Mouse (Mus musculus): ENCODE data around the gene Tpi1.

Gene Tpi1

DNA sequence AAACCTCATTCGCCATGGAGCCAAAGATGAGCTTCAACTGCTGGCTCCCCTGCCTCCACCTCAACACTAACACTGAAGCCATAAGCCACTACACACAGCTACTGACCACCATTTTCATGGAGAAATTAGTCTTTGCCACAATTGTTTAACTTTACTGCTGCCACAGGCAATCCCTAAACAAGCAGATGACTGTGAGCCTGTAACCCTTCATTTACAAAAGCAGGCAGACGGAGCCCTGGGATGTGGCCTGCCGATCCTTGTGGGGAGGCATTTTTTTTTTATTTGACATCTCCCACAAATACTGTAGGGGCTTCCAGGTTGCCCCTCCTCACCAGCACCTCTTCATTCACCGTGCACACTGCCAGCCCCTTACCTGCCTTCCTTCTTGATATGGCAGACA, 2.5 kb upstream of the Tpi1 start:
- no peak for TF ChIP-seq GATA4 (IDR thresholded peaks at IDR 0.05; ENCODE audit: insufficient replicate concordance, low read length)

DNA sequence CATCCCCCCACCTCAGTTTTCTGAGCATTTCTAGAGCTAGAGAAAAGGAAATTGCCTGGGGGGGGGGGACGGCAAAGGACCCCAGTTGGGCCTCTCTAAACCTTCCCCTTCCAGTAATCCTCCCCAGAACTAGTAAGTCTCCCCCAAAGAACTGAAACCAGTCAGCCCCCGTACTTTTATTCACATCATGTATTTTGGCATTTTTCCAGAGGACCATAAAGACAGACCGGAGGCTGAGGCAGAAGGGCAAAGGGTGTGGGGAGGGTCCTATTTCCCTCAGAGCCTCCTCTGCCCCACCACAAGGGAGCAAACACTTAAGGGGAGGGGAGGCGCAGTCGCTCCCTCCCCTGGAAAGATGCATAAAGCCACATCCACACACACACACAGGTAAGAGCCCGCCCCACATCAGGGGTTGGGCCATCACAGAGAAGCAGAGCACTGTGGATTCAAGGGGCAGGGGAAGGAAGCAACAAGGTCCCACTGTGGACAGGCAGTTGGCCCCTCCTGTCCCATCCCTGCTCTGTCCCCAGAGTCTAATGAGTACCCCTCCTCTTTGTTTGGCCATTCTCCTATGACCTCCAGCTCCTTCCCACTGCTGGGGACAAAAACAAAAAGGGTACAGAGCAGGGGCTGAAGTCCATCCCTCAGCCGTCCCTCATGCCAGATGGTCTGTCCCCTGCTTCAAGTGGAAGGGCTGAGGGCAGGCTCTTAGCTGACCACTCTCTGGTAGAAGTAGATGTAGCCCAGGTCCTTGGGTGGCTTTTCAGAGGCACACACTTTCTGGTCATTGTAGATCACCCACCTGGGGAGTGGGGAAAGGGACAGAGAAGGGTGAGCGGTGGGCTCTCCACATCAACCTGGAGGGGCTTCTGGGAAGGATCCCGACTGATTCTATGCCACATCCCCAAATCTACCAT, 1.0 kb upstream of the Tpi1 start:
- no peak for TF ChIP-seq GATA4 (IDR thresholded peaks at IDR 0.05; ENCODE audit: insufficient replicate concordance, low read length)

DNA sequence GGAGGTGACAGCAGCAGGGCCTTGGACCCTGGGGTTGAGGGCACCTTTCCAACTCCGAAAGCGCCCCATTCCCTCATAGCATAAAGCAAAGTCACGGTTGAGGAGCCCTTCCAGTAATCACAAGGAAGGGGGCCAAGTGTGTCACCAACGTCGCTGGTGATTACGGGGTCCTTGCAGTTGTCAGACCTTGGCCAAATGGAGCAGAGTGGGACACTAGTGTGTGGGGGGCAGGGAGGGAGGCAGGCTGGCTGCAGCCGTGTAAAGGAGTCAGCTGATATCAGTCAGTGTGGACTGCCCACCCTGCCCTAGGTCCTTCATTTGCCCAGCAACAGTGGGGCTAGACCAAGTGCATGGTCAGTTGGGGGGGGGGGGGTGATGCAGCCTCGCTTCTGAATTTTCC, 352 bp upstream of the Tpi1 start:
- TF ChIP-seq GATA4 (IDR thresholded peaks at IDR 0.05; ENCODE audit: insufficient replicate concordance, low read length): no peak

DNA sequence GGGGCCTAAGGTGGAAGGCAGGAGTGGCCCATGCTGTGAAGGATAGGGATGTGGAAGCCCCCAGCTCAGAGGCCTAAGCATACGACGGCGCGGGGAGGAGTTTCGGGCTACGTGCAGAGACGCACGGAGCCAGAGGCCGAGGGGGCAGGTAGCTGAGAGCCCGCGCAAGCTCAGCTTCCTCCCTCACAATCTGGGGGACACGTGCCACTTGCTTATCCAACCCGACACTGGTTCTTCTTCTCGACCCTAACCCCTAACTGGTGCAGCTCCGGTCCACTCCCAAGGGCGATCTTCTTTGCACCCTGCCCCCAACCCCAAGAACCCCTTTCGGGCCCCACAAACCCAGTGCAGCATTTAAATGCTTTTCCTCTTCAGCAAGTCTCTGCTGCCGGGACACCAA, 600 bp downstream of the Tpi1 start:
- no peak for TF ChIP-seq GATA4 (IDR thresholded peaks at IDR 0.05; ENCODE audit: insufficient replicate concordance, low read length)

DNA sequence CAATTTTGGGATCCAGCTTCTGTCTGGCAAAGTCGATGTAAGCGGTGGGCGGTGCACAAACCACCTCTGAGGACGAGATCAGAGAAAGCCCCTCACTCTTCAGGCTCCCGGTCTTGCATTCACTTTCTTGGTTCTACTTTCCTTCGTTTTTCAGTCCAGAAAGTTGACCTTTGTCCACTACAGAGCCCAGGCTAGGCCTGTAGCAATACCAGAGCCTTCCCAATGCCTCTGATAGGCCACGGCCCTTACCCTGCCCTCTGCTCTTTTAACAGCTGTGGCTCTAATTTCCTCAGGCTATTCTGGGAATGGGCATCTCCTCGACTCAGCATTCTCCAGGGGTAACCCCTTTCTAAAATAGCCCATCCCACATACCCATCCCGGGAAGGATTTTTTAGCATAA, 1.2 kb downstream of the Tpi1 start:
- TF ChIP-seq GATA4 (IDR thresholded peaks at IDR 0.05; ENCODE audit: insufficient replicate concordance, low read length): no peak

DNA sequence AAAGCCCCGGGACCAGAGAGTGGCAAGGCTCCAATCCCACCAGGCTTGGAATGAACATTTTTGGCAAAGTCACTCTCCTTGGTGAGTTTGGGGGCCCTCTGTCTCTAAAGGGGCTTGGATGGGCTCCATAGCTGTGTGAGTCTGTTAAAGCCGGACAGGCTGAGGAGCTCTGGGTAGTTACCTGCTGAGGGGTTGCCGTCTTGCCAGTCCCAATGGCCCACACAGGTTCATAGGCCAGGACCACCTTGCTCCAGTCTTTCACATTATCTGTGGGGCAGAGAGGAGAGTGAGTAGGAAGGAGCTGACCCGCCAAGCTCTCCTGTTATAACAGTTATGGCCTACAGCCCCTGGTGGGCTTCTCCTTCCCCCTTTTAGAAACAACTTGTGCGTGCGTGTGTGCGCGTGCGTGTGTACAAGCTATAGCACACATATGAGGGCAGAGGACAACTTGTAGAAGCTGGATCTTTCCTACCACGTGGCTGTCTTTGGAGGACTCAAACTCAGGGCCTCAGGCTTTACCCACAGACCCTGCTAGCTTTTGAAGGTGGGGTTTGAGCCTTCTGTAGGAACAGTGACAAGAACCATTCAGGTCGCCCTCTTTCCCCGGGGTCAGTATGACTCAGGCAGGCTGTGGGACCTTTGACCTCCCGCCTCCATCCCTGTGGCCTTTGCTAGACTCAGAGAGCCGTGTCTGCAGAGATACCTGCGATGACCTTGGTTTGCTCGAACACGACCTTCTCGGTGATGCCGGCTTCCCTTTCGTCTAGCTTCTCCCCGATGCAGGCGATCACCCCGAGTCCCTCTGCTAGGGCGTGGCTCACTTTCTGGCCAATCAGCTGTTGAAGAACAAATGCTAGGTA, 2.2 kb downstream of the Tpi1 start:
- TF ChIP-seq GATA4 (IDR thresholded peaks at IDR 0.05; ENCODE audit: insufficient replicate concordance, low read length): no peak

DNA sequence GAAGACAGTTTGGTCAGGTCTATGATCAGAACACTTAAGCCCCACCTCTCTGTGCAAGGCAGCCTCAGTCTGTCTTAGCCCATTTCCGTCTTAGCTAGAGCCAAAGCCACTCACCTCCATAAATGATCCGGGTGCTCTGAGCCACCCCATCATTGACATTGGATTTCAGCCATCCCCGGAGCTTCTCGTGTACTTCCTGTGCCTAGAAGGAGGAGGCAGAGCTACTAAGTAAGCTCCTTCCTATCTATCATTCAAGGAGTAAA, 2.8 kb downstream of the Tpi1 start:
- no peak for TF ChIP-seq GATA4 (IDR thresholded peaks at IDR 0.05; ENCODE audit: insufficient replicate concordance, low read length)

DNA sequence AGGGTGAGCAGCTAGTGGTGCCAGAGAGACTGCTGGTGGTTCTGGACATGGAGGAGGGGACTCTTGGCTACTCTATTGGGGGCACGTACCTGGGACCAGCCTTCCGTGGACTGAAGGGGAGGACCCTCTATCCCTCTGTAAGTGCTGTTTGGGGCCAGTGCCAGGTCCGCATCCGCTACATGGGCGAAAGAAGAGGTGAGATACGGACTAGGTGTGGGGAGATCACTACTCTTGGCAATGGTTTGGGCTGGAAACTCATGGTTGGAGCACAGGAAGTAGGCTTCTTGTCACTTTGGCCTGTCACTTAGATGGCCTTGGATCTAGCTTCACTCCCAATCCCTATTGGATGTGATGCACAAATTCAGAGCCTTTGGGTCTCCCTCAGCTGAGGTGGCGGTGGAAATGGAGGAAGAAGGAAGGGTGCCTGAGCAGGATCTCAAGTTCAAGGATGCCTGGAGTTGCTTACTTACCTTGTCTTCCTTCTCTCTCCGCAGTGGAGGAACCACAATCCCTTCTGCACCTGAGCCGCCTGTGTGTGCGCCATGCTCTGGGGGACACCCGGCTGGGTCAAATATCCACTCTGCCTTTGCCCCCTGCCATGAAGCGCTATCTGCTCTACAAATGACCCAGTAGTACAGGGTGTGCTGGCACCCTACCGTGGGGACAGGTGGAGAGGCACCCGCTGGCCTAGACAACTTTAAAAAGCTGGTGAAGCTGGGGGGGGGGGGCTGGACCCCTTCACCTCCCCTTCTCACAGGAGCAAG, 4.1 kb downstream of the Tpi1 start:
- no peak for TF ChIP-seq GATA4 (IDR thresholded peaks at IDR 0.05; ENCODE audit: insufficient replicate concordance, low read length)

DNA sequence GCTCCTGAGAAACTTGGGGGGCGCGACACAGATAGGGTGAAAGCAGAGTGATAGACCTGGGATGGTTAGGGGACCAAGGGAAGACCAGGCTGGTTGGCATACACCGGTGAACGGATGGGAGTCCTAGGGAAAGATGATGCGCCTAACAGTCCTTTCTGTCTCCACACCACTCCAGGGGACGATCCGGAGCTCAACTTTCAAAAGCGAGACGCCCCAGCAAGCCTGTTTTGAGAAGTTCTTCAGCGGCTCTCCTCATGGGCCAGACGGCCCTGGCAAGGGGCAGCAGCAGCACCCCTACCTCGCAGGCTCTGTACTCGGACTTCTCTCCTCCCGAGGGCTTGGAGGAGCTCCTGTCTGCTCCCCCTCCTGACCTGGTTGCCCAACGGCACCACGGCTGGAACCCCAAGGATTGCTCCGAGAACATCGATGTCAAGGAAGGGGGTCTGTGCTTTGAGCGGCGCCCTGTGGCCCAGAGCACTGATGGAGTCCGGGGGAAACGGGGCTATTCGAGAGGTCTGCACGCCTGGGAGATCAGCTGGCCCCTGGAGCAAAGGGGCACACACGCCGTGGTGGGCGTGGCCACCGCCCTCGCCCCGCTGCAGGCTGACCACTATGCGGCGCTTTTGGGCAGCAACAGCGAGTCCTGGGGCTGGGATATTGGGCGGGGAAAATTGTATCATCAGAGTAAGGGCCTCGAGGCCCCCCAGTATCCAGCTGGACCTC, 4.9 kb downstream of the Tpi1 start:
- TF ChIP-seq GATA4 (IDR thresholded peaks at IDR 0.05; ENCODE audit: insufficient replicate concordance, low read length): no peak

DNA sequence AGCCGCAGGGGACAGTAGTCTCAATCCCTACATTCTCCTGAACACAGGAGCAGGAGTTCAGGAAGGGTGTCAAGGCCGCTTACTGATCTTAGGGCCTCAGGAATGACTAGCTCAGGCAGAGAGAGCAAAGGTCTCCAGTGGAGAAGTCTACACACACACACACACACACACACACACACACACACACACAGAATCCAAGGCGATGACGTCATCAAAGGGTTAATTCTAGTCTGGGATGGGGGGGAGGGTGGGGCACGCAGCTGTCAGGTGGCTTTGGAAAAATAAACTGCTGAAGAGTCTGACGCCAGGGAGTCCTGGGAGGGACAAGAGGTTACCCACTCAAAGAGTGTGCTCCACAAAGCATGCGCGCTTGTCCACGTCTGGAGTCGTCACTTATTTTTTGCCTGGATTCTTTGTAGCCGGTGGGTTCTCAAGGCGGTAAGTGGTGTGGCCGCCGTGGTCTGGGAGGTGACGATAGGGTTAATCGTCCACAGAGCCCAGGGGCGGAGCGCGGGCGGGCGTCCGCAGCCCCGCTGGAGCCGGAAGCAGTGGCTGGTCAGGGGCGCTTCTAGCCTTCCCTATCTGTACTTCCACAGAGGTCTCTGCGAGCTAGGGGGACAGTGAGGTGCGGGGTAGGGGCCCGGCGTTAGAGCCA, 5.6 kb downstream of the Tpi1 start, which contains the start of gene Spsb2:
Gene Spsb2 (plus strand): TSS at position 304 of the 655 bp plus-strand sequence.
- TF ChIP-seq GATA4 (IDR thresholded peaks at IDR 0.05; ENCODE audit: insufficient replicate concordance, low read length): peak; percentile 15; the same call in 1 of the 2 replicates

DNA sequence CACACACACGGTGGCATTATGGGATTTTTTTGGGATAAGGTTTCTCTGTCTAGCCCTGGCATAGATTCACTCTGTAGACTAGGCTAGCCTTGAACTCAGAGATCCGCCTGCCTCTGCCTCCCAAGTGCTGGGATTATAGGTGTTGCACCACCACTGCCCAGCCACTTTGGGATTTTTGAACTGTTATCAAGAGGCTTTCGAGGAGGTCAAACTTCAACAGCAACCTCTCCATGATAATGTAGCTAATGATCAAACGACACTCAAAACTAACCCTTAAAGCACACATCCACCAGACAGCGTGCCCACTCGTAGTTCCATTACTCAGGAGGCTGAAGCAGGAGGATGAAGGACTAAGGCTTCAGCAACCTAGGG, 6.1 kb downstream of the Tpi1 start:
- no peak for TF ChIP-seq GATA4 (IDR thresholded peaks at IDR 0.05; ENCODE audit: insufficient replicate concordance, low read length)

DNA sequence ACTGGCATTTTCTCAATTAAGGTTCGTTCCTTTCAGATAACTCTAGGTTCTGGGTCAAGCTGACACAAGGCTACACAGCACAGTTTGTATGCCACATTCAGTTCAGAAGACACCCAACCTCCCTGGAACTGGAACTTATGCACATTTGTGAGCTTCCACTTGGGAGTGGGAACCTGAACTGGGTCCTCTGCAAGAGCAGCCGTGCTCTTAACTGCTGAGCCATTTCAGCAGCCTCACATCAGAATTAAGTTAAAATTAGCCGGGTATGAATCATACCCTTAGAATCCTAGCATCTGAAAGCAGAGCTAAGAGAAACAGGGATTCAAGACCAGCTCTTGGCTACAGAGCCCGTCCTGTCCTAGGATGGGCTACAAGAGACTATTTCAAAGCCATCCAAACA, 6.7 kb downstream of the Tpi1 start:
- TF ChIP-seq GATA4 (IDR thresholded peaks at IDR 0.05; ENCODE audit: insufficient replicate concordance, low read length): no peak

DNA sequence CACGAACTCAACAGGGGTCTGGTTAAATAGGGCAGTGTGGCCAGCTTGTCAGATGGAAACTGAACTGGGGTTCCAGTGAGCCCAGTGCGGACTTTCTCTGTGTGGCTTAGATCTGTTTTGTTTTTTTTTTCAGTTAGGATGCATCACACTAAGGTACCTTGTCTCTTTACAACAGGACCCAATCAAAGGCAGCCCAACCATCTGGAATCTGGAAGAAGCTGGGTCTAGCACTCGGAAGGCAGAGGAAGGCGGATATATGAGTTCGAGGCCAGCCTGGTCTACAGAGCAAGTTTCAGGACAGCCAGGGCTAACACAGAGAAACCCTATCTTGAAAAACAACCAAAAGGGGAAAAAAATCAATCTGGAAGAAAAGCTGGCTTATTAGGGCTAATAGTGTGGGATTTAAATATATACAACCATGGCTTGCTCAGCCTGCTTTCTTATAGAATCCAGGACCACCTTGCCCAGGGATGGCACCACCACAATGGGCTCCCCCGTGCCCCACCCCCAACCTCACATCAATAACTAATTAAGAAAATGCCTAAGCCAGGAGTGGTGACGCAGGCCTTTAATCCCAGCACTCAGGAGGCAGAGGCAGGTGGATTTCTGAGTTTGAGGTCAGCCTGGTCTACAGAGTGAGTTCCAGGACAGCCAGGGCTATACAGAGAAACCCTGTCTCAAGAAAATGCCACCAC, 7.5 kb downstream of the Tpi1 start:
- TF ChIP-seq GATA4 (IDR thresholded peaks at IDR 0.05; ENCODE audit: insufficient replicate concordance, low read length): no peak
